Mouse (Mus musculus): Measurements from ENCODE around the gene Thsd7b. TPM values are rescaled to one million over a fixed set of nuclear protein-coding genes. Genes with fewer than 3 reads are reported as not detected.

Gene Thsd7b
- total and polyA plus RNA-seq, 2 experiments from 2014 or later: 8.0 to 19.9 TPM

- H3K9me3 ChIP-seq (ENCODE audit: low read length): no peaks in the 10 kb centered on the region
- no peak overlapping the region for H3K4me2 ChIP-seq (ENCODE audit: low read depth)
- H3K36me3 ChIP-seq (ENCODE audit: insufficient read depth): no peaks in the 10 kb centered on the region
- no peak overlapping the region for H3K4me3 ChIP-seq (ENCODE audit: low read depth, low read length)
- no peak for TF ChIP-seq CTCF (IDR thresholded peaks at IDR 0.05; ENCODE audit: low read depth)
- no peaks in the 10 kb centered on the region for H3K4me1 ChIP-seq (ENCODE audit: insufficient read depth)
- H3K27me3 ChIP-seq (ENCODE audit: insufficient read depth, low read length): no peaks in the 10 kb centered on the region
- 73% methylated on average over 1 of the region's 1 CpGs for WGBS
- H3K27ac ChIP-seq (ENCODE audit: low read depth, low read length): no peak overlapping the region
- H3K9ac ChIP-seq: no peak overlapping the region
- ATAC-seq (no peak), DNase-seq (no peak)
Observed at GRCm38 (mm10) chr1:129516379-129516778, 243.3 kb downstream of the Thsd7b start.

- Histone ChIP-seq H3K27ac (ENCODE audit: low read depth, low read length) (no peak overlapping the region), H3K36me3 (ENCODE audit: insufficient read depth) (no peaks in the 10 kb centered on the region), H3K27me3 (ENCODE audit: insufficient read depth, low read length) (no peaks in the 10 kb centered on the region), H3K9me3 (ENCODE audit: low read length) (no peaks in the 10 kb centered on the region), H3K4me2 (ENCODE audit: low read depth) (no peak overlapping the region), H3K4me3 (ENCODE audit: low read depth, low read length) (no peak overlapping the region), H3K9ac (no peak overlapping the region), H3K4me1 (ENCODE audit: insufficient read depth) (no peaks in the 10 kb centered on the region)
- no peak for TF ChIP-seq CTCF (IDR thresholded peaks at IDR 0.05; ENCODE audit: low read depth)
- WGBS: 55% methylated on average over 5 of the region's 5 CpGs
- ATAC-seq (no peak), DNase-seq (peak; percentile 16)
Observed at GRCm38 (mm10) chr1:129519751-129520150, 246.6 kb downstream of the Thsd7b start.

- no peak overlapping the region for H3K4me2 ChIP-seq (ENCODE audit: low read depth)
- H3K4me3 ChIP-seq (ENCODE audit: low read depth, low read length): no peak overlapping the region
- ATAC-seq: no peak
- no peaks in the 10 kb centered on the region for H3K36me3 ChIP-seq (ENCODE audit: insufficient read depth)
- no peaks in the 10 kb centered on the region for H3K9me3 ChIP-seq (ENCODE audit: low read length)
- WGBS: 90% methylated on average over 2 of the region's 2 CpGs
- no peak overlapping the region for H3K27ac ChIP-seq (ENCODE audit: low read depth, low read length)
- no peak for DNase-seq
- no peaks in the 10 kb centered on the region for H3K27me3 ChIP-seq (ENCODE audit: insufficient read depth, low read length)
- TF ChIP-seq CTCF (IDR thresholded peaks at IDR 0.05; ENCODE audit: low read depth): no peak
- H3K9ac ChIP-seq: no peak overlapping the region
- no peaks in the 10 kb centered on the region for H3K4me1 ChIP-seq (ENCODE audit: insufficient read depth)
Observed at GRCm38 (mm10) chr1:129526967-129527366, 253.9 kb downstream of the Thsd7b start.

- ATAC-seq (no peak), DNase-seq (peak; percentile 25)
- Histone ChIP-seq H3K36me3 (ENCODE audit: insufficient read depth) (no peaks in the 10 kb centered on the region), H3K4me2 (ENCODE audit: low read depth) (no peak overlapping the region), H3K9me3 (ENCODE audit: low read length) (no peaks in the 10 kb centered on the region), H3K9ac (no peak overlapping the region), H3K4me1 (ENCODE audit: insufficient read depth) (no peaks in the 10 kb centered on the region), H3K27me3 (ENCODE audit: insufficient read depth, low read length) (no peaks in the 10 kb centered on the region), H3K4me3 (ENCODE audit: low read depth, low read length) (no peak overlapping the region), H3K27ac (ENCODE audit: low read depth, low read length) (no peak overlapping the region)
- no peak for TF ChIP-seq CTCF (IDR thresholded peaks at IDR 0.05; ENCODE audit: low read depth)
- 66% methylated on average over 3 of the region's 3 CpGs for WGBS
Observed at GRCm38 (mm10) chr1:129532206-129532605, 259.1 kb downstream of the Thsd7b start.

GRCm38 (mm10) chr1:129538508-129538907 lies 265.4 kb downstream of the Thsd7b start:
- TF ChIP-seq CTCF (IDR thresholded peaks at IDR 0.05; ENCODE audit: low read depth): no peak
- Histone ChIP-seq H3K27ac (ENCODE audit: low read depth, low read length) (no peak overlapping the region), H3K9me3 (ENCODE audit: low read length) (no peaks in the 10 kb centered on the region), H3K4me1 (ENCODE audit: insufficient read depth) (no peaks in the 10 kb centered on the region), H3K4me2 (ENCODE audit: low read depth) (no peak overlapping the region), H3K36me3 (ENCODE audit: insufficient read depth) (no peaks in the 10 kb centered on the region), H3K27me3 (ENCODE audit: insufficient read depth, low read length) (no peaks in the 10 kb centered on the region), H3K9ac (no peak overlapping the region), H3K4me3 (ENCODE audit: low read depth, low read length) (no peak overlapping the region)
- ATAC-seq (no peak), DNase-seq (no peak)
- WGBS: 64% methylated on average over 2 of the region's 2 CpGs

- H3K4me3 ChIP-seq (ENCODE audit: low read depth, low read length): no peak overlapping the region
Observed at GRCm38 (mm10) chr1:129538970-129539369, 265.9 kb downstream of the Thsd7b start.

GRCm38 (mm10) chr1:129540751-129541150 lies 267.6 kb downstream of the Thsd7b start:
- H3K9ac ChIP-seq: no peak overlapping the region
- no peak overlapping the region for H3K4me2 ChIP-seq (ENCODE audit: low read depth)
- 57% methylated on average over 1 of the region's 1 CpGs for WGBS
- no peaks in the 10 kb centered on the region for H3K36me3 ChIP-seq (ENCODE audit: insufficient read depth)
- no peaks in the 10 kb centered on the region for H3K4me1 ChIP-seq (ENCODE audit: insufficient read depth)
- no peaks in the 10 kb centered on the region for H3K9me3 ChIP-seq (ENCODE audit: low read length)
- H3K27ac ChIP-seq (ENCODE audit: low read depth, low read length): no peak overlapping the region
- DNase-seq (no peak), ATAC-seq (no peak)
- no peaks in the 10 kb centered on the region for H3K27me3 ChIP-seq (ENCODE audit: insufficient read depth, low read length)
- no peak overlapping the region for H3K4me3 ChIP-seq (ENCODE audit: low read depth, low read length)
- no peak for TF ChIP-seq CTCF (IDR thresholded peaks at IDR 0.05; ENCODE audit: low read depth)

More at GRCm38 (mm10) chr1:129538970-129539369, 265.9 kb downstream of the Thsd7b start:
- no peak for DNase-seq
- no peak overlapping the region for H3K9ac ChIP-seq
- H3K4me1 ChIP-seq (ENCODE audit: insufficient read depth): no peaks in the 10 kb centered on the region
- H3K4me2 ChIP-seq (ENCODE audit: low read depth): no peak overlapping the region
- no peak overlapping the region for H3K27ac ChIP-seq (ENCODE audit: low read depth, low read length)
- H3K36me3 ChIP-seq (ENCODE audit: insufficient read depth): no peaks in the 10 kb centered on the region
- WGBS: 74% methylated on average over 4 of the region's 4 CpGs
- no peak for ATAC-seq
- no peak for TF ChIP-seq CTCF (IDR thresholded peaks at IDR 0.05; ENCODE audit: low read depth)
- H3K27me3 ChIP-seq (ENCODE audit: insufficient read depth, low read length): no peaks in the 10 kb centered on the region
- H3K9me3 ChIP-seq (ENCODE audit: low read length): no peaks in the 10 kb centered on the region

Data from forebrain, postnatal 0 days (tissue).